Mouse (Mus musculus) G1E (cell line): ENCODE measurements around the gene Tns1. TPM values are rescaled to one million over a fixed set of nuclear protein-coding genes. Genes with fewer than 3 reads are reported as not detected.
"Not testable (repeated sequence)": the region's sequence is repeated elsewhere in the genome, so short reads cannot be mapped to it uniquely, and the experiment has no call there.

Source experiments
- ATAC-seq: 2 replicates; pipeline ENCODE4 v1.8.0; 2016; ENCODE audit warnings: mild to moderate bottlenecking; ENCODE audit not compliant: insufficient number of reproducible peaks, poor library complexity, low FRiP score, severe bottlenecking; ENCODE audit errors: extremely low read depth
- DNase-seq: peaks from one replicate; pipeline ENCODE4 v3.0.0; 2012; ENCODE audit warnings: low spot score
- H3K27me3 ChIP-seq: 2 replicates; pipeline ENCODE4 v1.6.1; 2012; ENCODE audit warnings: mild to moderate bottlenecking, low read length, inconsistent platforms; ENCODE audit not compliant: insufficient read depth
- H3K36me3 ChIP-seq: replicated peaks from 2 replicates; pipeline ENCODE3; 2012; ENCODE audit warnings: mild to moderate bottlenecking, inconsistent platforms
- H3K4me1 ChIP-seq: 2 replicates; pipeline ENCODE4 v1.6.1; 2012; ENCODE audit warnings: low read depth, low read length, inconsistent platforms, mixed read lengths; ENCODE audit not compliant: insufficient read depth
- H3K4me3 ChIP-seq: 2 replicates; pipeline ENCODE4 v1.5.1; 2012; ENCODE audit warnings: low read depth, mild to moderate bottlenecking, inconsistent platforms, low read length, moderate library complexity, mixed read lengths
- H3K9me3 ChIP-seq: replicated peaks from 2 replicates; pipeline ENCODE4 v1.6.1; 2012; ENCODE audit warnings: inconsistent platforms
- CTCF ChIP-seq: IDR thresholded peaks from 2 replicates; pipeline ENCODE4 v1.5.1; 2012; ENCODE audit warnings: low read depth, low read length, inconsistent platforms, mixed read lengths
- GATA1 ChIP-seq: IDR thresholded peaks from 2 replicates; pipeline ENCODE4 v1.6.1; 2012; ENCODE audit warnings: borderline replicate concordance, low read length, inconsistent platforms, mixed read lengths
- GATA2 ChIP-seq: IDR thresholded peaks from 2 replicates; pipeline ENCODE4 v1.6.1; 2012; ENCODE audit warnings: low read depth, low read length, inconsistent platforms, borderline replicate concordance
- POLR2AphosphoS5 ChIP-seq: IDR thresholded peaks from 2 replicates; pipeline ENCODE4 v1.6.1; 2012; ENCODE audit warnings: low read depth, low read length, inconsistent platforms; ENCODE audit not compliant: insufficient replicate concordance
- TAL1 ChIP-seq: conservative IDR thresholded peaks from 2 replicates; pipeline ENCODE4 v1.6.1; 2012; ENCODE audit warnings: low read depth, low read length, inconsistent platforms, mixed read lengths
- polyA plus RNA-seq: library from polyadenylated mRNA; stranded (reverse); fragments of >175 nt; gene quantifications from 2 replicates; pipeline ENCODE4 v1.2.3, GENCODE M21; 2012
- total RNA-seq, 2 experiments: library from RNA; stranded (forward) in 1 of 2; stranded (reverse) in 1 of 2; fragments of 200-1000 nt in 1 of 2; fragments of >200 nt in 1 of 2; fragmentation: Nextera tagmentation in 1 of 2; gene quantifications; 2 replicates each; pipeline ENCODE4 v1.2.3; 2014 to 2017

The Tns1 gene
- total RNA-seq (2014; fragmentation: Nextera tagmentation): 0.73 and 27.2 TPM in 2 replicates
- total RNA-seq (2017): 1.0 and 1.7 TPM in 2 replicates
- 0.55 and 0.76 TPM in 2 replicates for polyA plus RNA-seq

GRCm38 (mm10) chr1:74124021-74124981 lies at the start of gene Tns1:
Gene Tns1, minus strand, starts transcription at chr1:74124449.
- no peak for DNase-seq
- H3K36me3 ChIP-seq: no peaks in the 10 kb centered on the region
- no peak within 1 kb of the TSS; the same call in 1 of the 2 replicates for H3K4me3 ChIP-seq
- peaks cover 62% of the 10 kb centered on the region for H3K27me3 ChIP-seq
- no peak for TF ChIP-seq TAL1
- TF ChIP-seq GATA2: no peak
- no peak for TF ChIP-seq GATA1
- no peak for TF ChIP-seq CTCF
- TF ChIP-seq POLR2AphosphoS5: no peak
- H3K4me1 ChIP-seq: peaks cover 10% of the 10 kb centered on the region
- H3K9me3 ChIP-seq: no peaks in the 10 kb centered on the region
- no peak for ATAC-seq

- ATAC-seq: no peak
- no peak for TF ChIP-seq GATA2
- no peak for TF ChIP-seq GATA1
- TF ChIP-seq CTCF: no peak
- no peak for TF ChIP-seq TAL1
- TF ChIP-seq POLR2AphosphoS5: no peak
- Histone ChIP-seq H3K9me3 (no peaks in the 10 kb centered on the region), H3K36me3 (no peaks in the 10 kb centered on the region), H3K4me3 (no peak overlapping the region), H3K4me1 (no peaks in the 10 kb centered on the region), H3K27me3 (peaks cover 12% of the 10 kb centered on the region)
- DNase-seq: no peak
Measured at GRCm38 (mm10) chr1:74172722-74173121, 48.5 kb upstream of the Tns1 start.

- TF ChIP-seq CTCF (no peak), POLR2AphosphoS5 (no peak), GATA1 (no peak), GATA2 (no peak), TAL1 (no peak)
- no peak for DNase-seq
- Histone ChIP-seq H3K36me3 (no peaks in the 10 kb centered on the region), H3K4me3 (no peak overlapping the region), H3K27me3 (peaks cover 17% of the 10 kb centered on the region), H3K9me3 (no peaks in the 10 kb centered on the region), H3K4me1 (no peaks in the 10 kb centered on the region)
- no peak for ATAC-seq
Measured at GRCm38 (mm10) chr1:74169721-74170120, 45.5 kb upstream of the Tns1 start.

GRCm38 (mm10) chr1:74167136-74167535 lies 42.9 kb upstream of the Tns1 start:
- no peaks in the 10 kb centered on the region for H3K36me3 ChIP-seq
- ATAC-seq (no peak), DNase-seq (no peak)
- TF ChIP-seq TAL1 (no peak), CTCF (no peak), GATA2 (no peak), GATA1 (no peak), POLR2AphosphoS5 (no peak)
- H3K4me3 ChIP-seq: no peak overlapping the region
- H3K4me1 ChIP-seq: no peaks in the 10 kb centered on the region
- peaks cover 21% of the 10 kb centered on the region for H3K27me3 ChIP-seq
- no peaks in the 10 kb centered on the region for H3K9me3 ChIP-seq

GRCm38 (mm10) chr1:74160036-74160435 lies 35.8 kb upstream of the Tns1 start:
- TF ChIP-seq POLR2AphosphoS5: no peak
- no peak for DNase-seq
- Histone ChIP-seq H3K36me3 (no peaks in the 10 kb centered on the region), H3K9me3 (no peaks in the 10 kb centered on the region), H3K4me1 (no peaks in the 10 kb centered on the region), H3K27me3 (peaks cover 13% of the 10 kb centered on the region), H3K4me3 (no peak overlapping the region)
- ATAC-seq: no peak

- not testable (repeated sequence) for H3K9me3 ChIP-seq, H3K4me3 ChIP-seq, DNase-seq, H3K36me3 ChIP-seq, ATAC-seq, H3K4me1 ChIP-seq
- peaks cover 13% of the 10 kb centered on the region for H3K27me3 ChIP-seq
Measured at GRCm38 (mm10) chr1:74159613-74160012, 35.4 kb upstream of the Tns1 start.
